Mouse (Mus musculus): ENCODE measurements around the gene Plcz1. TPM values are rescaled to one million over a fixed set of nuclear protein-coding genes. Genes with fewer than 3 reads are reported as not detected.
A peak's percentile ranks its signal among the peaks of the same experiment; 100 is the strongest.

Plcz1 gene
- polyA plus RNA-seq, 1 experiment, result 99.6 TPM

- H3K4me1 ChIP-seq (ENCODE audit: control insufficient read depth, insufficient read depth, low read length), result no peaks in the 10 kb centered on the region
- H3K36me3 ChIP-seq (ENCODE audit: control insufficient read depth, insufficient read depth, low read length), result no peaks in the 10 kb centered on the region
- no peak within 1 kb of the TSS; the same call in 1 of the 2 replicates for H3K27ac ChIP-seq (ENCODE audit: control insufficient read depth, insufficient read depth, low read depth, low read length)
- no peaks in the 10 kb centered on the region for H3K27me3 ChIP-seq (ENCODE audit: control insufficient read depth, insufficient read depth, low read length)
- peak within 1 kb of the TSS; percentile 80 for H3K4me3 ChIP-seq (ENCODE audit: control insufficient read depth, low read depth, low read length)
- TF ChIP-seq POLR2A (IDR thresholded peaks at IDR 0.05; ENCODE audit: control insufficient read depth, low read depth, low read length), result no peak
- TF ChIP-seq CTCF (IDR thresholded peaks at IDR 0.05; ENCODE audit: control insufficient read depth, insufficient read depth, insufficient replicate concordance, low read depth, low read length), result no peak
Measured at GRCm38 (mm10) chr6:140040952-140041351, 305 bp downstream of the Plcz1 start, which contains the start of gene Capza3. TSS of gene Capza3 (plus strand) at chr6:140041252.

- Histone ChIP-seq H3K36me3 (ENCODE audit: control insufficient read depth, insufficient read depth, low read length) (no peaks in the 10 kb centered on the region), H3K27me3 (ENCODE audit: control insufficient read depth, insufficient read depth, low read length) (no peaks in the 10 kb centered on the region), H3K27ac (ENCODE audit: control insufficient read depth, insufficient read depth, low read depth, low read length) (no peak overlapping the region), H3K4me3 (ENCODE audit: control insufficient read depth, low read depth, low read length) (no peak overlapping the region), H3K4me1 (ENCODE audit: control insufficient read depth, insufficient read depth, low read length) (no peaks in the 10 kb centered on the region)
- no peak for TF ChIP-seq CTCF (IDR thresholded peaks at IDR 0.05; ENCODE audit: control insufficient read depth, insufficient read depth, insufficient replicate concordance, low read depth, low read length)
Measured at GRCm38 (mm10) chr6:140024404-140024803, 16.9 kb downstream of the Plcz1 start.

- TF ChIP-seq POLR2A (IDR thresholded peaks at IDR 0.05; ENCODE audit: control insufficient read depth, low read depth, low read length) (no peak), CTCF (IDR thresholded peaks at IDR 0.05; ENCODE audit: control insufficient read depth, insufficient read depth, insufficient replicate concordance, low read depth, low read length) (peak; percentile 23; the same call in 1 of the 2 replicates)
- no peaks in the 10 kb centered on the region for H3K27me3 ChIP-seq (ENCODE audit: control insufficient read depth, insufficient read depth, low read length)
- no peaks in the 10 kb centered on the region for H3K36me3 ChIP-seq (ENCODE audit: control insufficient read depth, insufficient read depth, low read length)
Measured at GRCm38 (mm10) chr6:140005181-140005580, 36.1 kb downstream of the Plcz1 start.

GRCm38 (mm10) chr6:139989597-139989996, 51.7 kb downstream of the Plcz1 start:
- H3K4me3 ChIP-seq (ENCODE audit: control insufficient read depth, low read depth, low read length), result no peak overlapping the region
- TF ChIP-seq POLR2A (IDR thresholded peaks at IDR 0.05; ENCODE audit: control insufficient read depth, low read depth, low read length) (no peak), CTCF (IDR thresholded peaks at IDR 0.05; ENCODE audit: control insufficient read depth, insufficient read depth, insufficient replicate concordance, low read depth, low read length) (no peak)
- no peaks in the 10 kb centered on the region for H3K4me1 ChIP-seq (ENCODE audit: control insufficient read depth, insufficient read depth, low read length)
- H3K36me3 ChIP-seq (ENCODE audit: control insufficient read depth, insufficient read depth, low read length), result no peaks in the 10 kb centered on the region
- H3K27ac ChIP-seq (ENCODE audit: control insufficient read depth, insufficient read depth, low read depth, low read length), result no peak overlapping the region
- no peaks in the 10 kb centered on the region for H3K27me3 ChIP-seq (ENCODE audit: control insufficient read depth, insufficient read depth, low read length)

More at GRCm38 (mm10) chr6:140005181-140005580, 36.1 kb downstream of the Plcz1 start:
- Histone ChIP-seq H3K4me3 (ENCODE audit: control insufficient read depth, low read depth, low read length) (no peak overlapping the region), H3K27ac (ENCODE audit: control insufficient read depth, insufficient read depth, low read depth, low read length) (no peak overlapping the region), H3K4me1 (ENCODE audit: control insufficient read depth, insufficient read depth, low read length) (no peaks in the 10 kb centered on the region)

- Histone ChIP-seq H3K27me3 (ENCODE audit: control insufficient read depth, insufficient read depth, low read length) (no peaks in the 10 kb centered on the region), H3K36me3 (ENCODE audit: control insufficient read depth, insufficient read depth, low read length) (no peaks in the 10 kb centered on the region), H3K4me3 (ENCODE audit: control insufficient read depth, low read depth, low read length) (no peak overlapping the region), H3K27ac (ENCODE audit: control insufficient read depth, insufficient read depth, low read depth, low read length) (no peak overlapping the region), H3K4me1 (ENCODE audit: control insufficient read depth, insufficient read depth, low read length) (no peaks in the 10 kb centered on the region)
- no peak for TF ChIP-seq CTCF (IDR thresholded peaks at IDR 0.05; ENCODE audit: control insufficient read depth, insufficient read depth, insufficient replicate concordance, low read depth, low read length)
- no peak for TF ChIP-seq POLR2A (IDR thresholded peaks at IDR 0.05; ENCODE audit: control insufficient read depth, low read depth, low read length)
Measured at GRCm38 (mm10) chr6:139989075-139989474, 52.2 kb downstream of the Plcz1 start.

- Histone ChIP-seq H3K4me1 (ENCODE audit: control insufficient read depth, insufficient read depth, low read length) (no peaks in the 10 kb centered on the region), H3K36me3 (ENCODE audit: control insufficient read depth, insufficient read depth, low read length) (no peaks in the 10 kb centered on the region), H3K27me3 (ENCODE audit: control insufficient read depth, insufficient read depth, low read length) (no peaks in the 10 kb centered on the region), H3K27ac (ENCODE audit: control insufficient read depth, insufficient read depth, low read depth, low read length) (no peak overlapping the region), H3K4me3 (ENCODE audit: control insufficient read depth, low read depth, low read length) (no peak overlapping the region)
- TF ChIP-seq POLR2A (IDR thresholded peaks at IDR 0.05; ENCODE audit: control insufficient read depth, low read depth, low read length) (no peak), CTCF (IDR thresholded peaks at IDR 0.05; ENCODE audit: control insufficient read depth, insufficient read depth, insufficient replicate concordance, low read depth, low read length) (no peak)
Measured at GRCm38 (mm10) chr6:139986564-139986963, 54.7 kb downstream of the Plcz1 start.

- H3K27me3 ChIP-seq (ENCODE audit: control insufficient read depth, insufficient read depth, low read length), result no peaks in the 10 kb centered on the region
- H3K4me3 ChIP-seq (ENCODE audit: control insufficient read depth, low read depth, low read length), result no peak overlapping the region
- H3K4me1 ChIP-seq (ENCODE audit: control insufficient read depth, insufficient read depth, low read length), result no peaks in the 10 kb centered on the region
- no peak for TF ChIP-seq POLR2A (IDR thresholded peaks at IDR 0.05; ENCODE audit: control insufficient read depth, low read depth, low read length)
- no peak for TF ChIP-seq CTCF (IDR thresholded peaks at IDR 0.05; ENCODE audit: control insufficient read depth, insufficient read depth, insufficient replicate concordance, low read depth, low read length)
- H3K36me3 ChIP-seq (ENCODE audit: control insufficient read depth, insufficient read depth, low read length), result no peaks in the 10 kb centered on the region
- no peak overlapping the region for H3K27ac ChIP-seq (ENCODE audit: control insufficient read depth, insufficient read depth, low read depth, low read length)
Measured at GRCm38 (mm10) chr6:139984069-139984468, 57.2 kb downstream of the Plcz1 start.

- Histone ChIP-seq H3K27me3 (ENCODE audit: control insufficient read depth, insufficient read depth, low read length) (no peaks in the 10 kb centered on the region), H3K36me3 (ENCODE audit: control insufficient read depth, insufficient read depth, low read length) (no peaks in the 10 kb centered on the region), H3K4me1 (ENCODE audit: control insufficient read depth, insufficient read depth, low read length) (no peaks in the 10 kb centered on the region), H3K27ac (ENCODE audit: control insufficient read depth, insufficient read depth, low read depth, low read length) (no peak overlapping the region), H3K4me3 (ENCODE audit: control insufficient read depth, low read depth, low read length) (no peak overlapping the region)
- TF ChIP-seq POLR2A (IDR thresholded peaks at IDR 0.05; ENCODE audit: control insufficient read depth, low read depth, low read length), result no peak
- TF ChIP-seq CTCF (IDR thresholded peaks at IDR 0.05; ENCODE audit: control insufficient read depth, insufficient read depth, insufficient replicate concordance, low read depth, low read length), result no peak
Measured at GRCm38 (mm10) chr6:139981061-139981460, 60.2 kb downstream of the Plcz1 start.

Measured in testis, adult 2 months (tissue).